Mouse (Mus musculus): Measurements from ENCODE around the gene Gp1ba. TPM values are rescaled to one million over a fixed set of nuclear protein-coding genes. Genes with fewer than 3 reads are reported as not detected.

Gp1ba gene
- total RNA-seq (2021), result not detected
- long read RNA-seq, experiment 1, result 0 reads
- long read RNA-seq, experiment 2, result 0 reads

GRCm38 (mm10) chr11:70638714-70639278 lies at the start of gene Gp1ba:
Gp1ba (plus strand) TSS chr11:70639122.
- no peak for DNase-seq (ENCODE audit: low spot score in 2 of 2)

GRCm38 (mm10) chr11:70591733-70592132 lies 47.2 kb upstream of the Gp1ba start:
- DNase-seq (ENCODE audit: low spot score in 2 of 2), result no peak

- DNase-seq (ENCODE audit: low spot score in 2 of 2), result no peak
These were observed 44.5 kb upstream of the Gp1ba start for GRCm38 (mm10) chr11:70594253-70594989.

GRCm38 (mm10) chr11:70595638-70596037 lies 43.3 kb upstream of the Gp1ba start:
- DNase-seq (ENCODE audit: low spot score in 2 of 2), result no peak

- DNase-seq (ENCODE audit: low spot score in 2 of 2), result no peak
These were observed 42.8 kb upstream of the Gp1ba start for GRCm38 (mm10) chr11:70596094-70596493.

GRCm38 (mm10) chr11:70597301-70597700 lies 41.6 kb upstream of the Gp1ba start:
- DNase-seq (ENCODE audit: low spot score in 2 of 2), result no peak

GRCm38 (mm10) chr11:70598451-70598953 lies 40.4 kb upstream of the Gp1ba start:
- no peak for DNase-seq (ENCODE audit: low spot score in 2 of 2)

- peak; percentile 70 to 74 for DNase-seq (ENCODE audit: low spot score in 2 of 2)
These were observed 33.8 kb upstream of the Gp1ba start for GRCm38 (mm10) chr11:70605024-70605566.

GRCm38 (mm10) chr11:70606717-70607116 lies 32.2 kb upstream of the Gp1ba start:
- no peak for DNase-seq (ENCODE audit: low spot score in 2 of 2)

- no peak for DNase-seq (ENCODE audit: low spot score in 2 of 2)
These were observed 31.3 kb upstream of the Gp1ba start for GRCm38 (mm10) chr11:70607611-70608010.

GRCm38 (mm10) chr11:70608381-70609066 lies 30.4 kb upstream of the Gp1ba start:
- no peak for DNase-seq (ENCODE audit: low spot score in 2 of 2)

GRCm38 (mm10) chr11:70610752-70611151 lies 28.2 kb upstream of the Gp1ba start:
- no peak for DNase-seq (ENCODE audit: low spot score in 2 of 2)

- no peak for DNase-seq (ENCODE audit: low spot score in 2 of 2)
These were observed 26.4 kb upstream of the Gp1ba start for GRCm38 (mm10) chr11:70612505-70612904.

GRCm38 (mm10) chr11:70615074-70615473 lies 23.8 kb upstream of the Gp1ba start:
- DNase-seq (ENCODE audit: low spot score in 2 of 2), result no peak

- no peak for DNase-seq (ENCODE audit: low spot score in 2 of 2)
These were observed 23.3 kb upstream of the Gp1ba start, which contains the start of gene 4930544D05Rik for GRCm38 (mm10) chr11:70615516-70616093. 4930544D05Rik (plus strand) TSS chr11:70615848.

- no peak for DNase-seq (ENCODE audit: low spot score in 2 of 2)
These were observed 19.8 kb upstream of the Gp1ba start, which contains the start of gene Chrne for GRCm38 (mm10) chr11:70619101-70619500. Chrne (minus strand) TSS chr11:70619216.

GRCm38 (mm10) chr11:70621972-70622814 lies 16.7 kb upstream of the Gp1ba start:
- no peak for DNase-seq (ENCODE audit: low spot score in 2 of 2)

GRCm38 (mm10) chr11:70623053-70623742 lies 15.7 kb upstream of the Gp1ba start:
- no peak for DNase-seq (ENCODE audit: low spot score in 2 of 2)

- DNase-seq (ENCODE audit: low spot score in 2 of 2), result no peak
These were observed 13.4 kb upstream of the Gp1ba start for GRCm38 (mm10) chr11:70625473-70625872.

- no peak for DNase-seq (ENCODE audit: low spot score in 2 of 2)
These were observed 12.0 kb upstream of the Gp1ba start for GRCm38 (mm10) chr11:70626877-70627276.

Measured in left cerebral cortex, adult 18-20 months (tissue).